Mouse (Mus musculus) CH12.LX (cell line): Measurements from ENCODE around the gene Hist1h2bg.

Experiments
- CHD2 ChIP-seq: IDR thresholded peaks from 2 replicates; pipeline ENCODE4 v1.6.1; 2011; ENCODE audit warnings: low read length, improper control_type of control experiment
- CTCF ChIP-seq, 2 experiments: IDR thresholded peaks in 1 of 2; conservative IDR thresholded peaks in 1 of 2; 2 replicates each; pipeline ENCODE4 v1.5.1; 2011 to 2012; ENCODE audit warnings: low read depth in 2 of 2, low read length in 2 of 2, improper control_type of control experiment in 1 of 2, inconsistent platforms in 1 of 2, mild to moderate bottlenecking in 1 of 2, moderate library complexity in 1 of 2
- EP300 ChIP-seq: IDR thresholded peaks from 2 replicates; pipeline ENCODE4 v1.6.1; 2011; ENCODE audit warnings: low read length, improper control_type of control experiment
- GABPA ChIP-seq: IDR thresholded peaks from 2 replicates; pipeline ENCODE4 v1.6.1; 2012; ENCODE audit warnings: low read depth, low read length, improper control_type of control experiment, inconsistent platforms; ENCODE audit not compliant: insufficient replicate concordance
- MEF2A ChIP-seq: IDR thresholded peaks from 2 replicates; pipeline ENCODE4 v1.6.1; 2014; ENCODE audit warnings: low read depth, mild to moderate bottlenecking, inconsistent platforms, low read length, improper control_type of control experiment, borderline replicate concordance
- MYC ChIP-seq: IDR thresholded peaks from 2 replicates; pipeline ENCODE4 v1.6.1; 2011; ENCODE audit warnings: low read depth, mild to moderate bottlenecking, improper control_type of control experiment, low read length
- PAX5 ChIP-seq: IDR thresholded peaks from 2 replicates; pipeline ENCODE4 v1.6.1; 2012; ENCODE audit warnings: low read length, inconsistent platforms, mixed read lengths
- POLR2AphosphoS2 ChIP-seq: IDR thresholded peaks from 2 replicates; pipeline ENCODE4 v1.6.1; 2011; ENCODE audit warnings: low read depth, low read length, improper control_type of control experiment
- USF1 ChIP-seq: IDR thresholded peaks from 2 replicates; pipeline ENCODE4 v1.6.1; 2014; ENCODE audit warnings: low read depth, mild to moderate bottlenecking, inconsistent platforms, low read length, improper control_type of control experiment
- ZMIZ1 ChIP-seq: IDR thresholded peaks from 2 replicates; pipeline ENCODE4 v1.6.1; 2012; ENCODE audit warnings: low read depth, mild to moderate bottlenecking, inconsistent platforms, low read length, improper control_type of control experiment
- ZNF384 ChIP-seq: IDR thresholded peaks from 2 replicates; pipeline ENCODE4 v1.6.1; 2012; ENCODE audit warnings: low read depth, low read length, improper control_type of control experiment, inconsistent platforms

- TF ChIP-seq CTCF (conservative IDR thresholded peaks at IDR 0.05 in 1 of 2, IDR thresholded peaks at IDR 0.05 in 1 of 2; ENCODE audit: low read depth in 2 of 2, low read length in 2 of 2) (no peak), CHD2 (no peak), POLR2AphosphoS2 (no peak), MEF2A (no peak), EP300 (no peak), PAX5 (no peak), ZNF384 (no peak), GABPA (no peak), ZMIZ1 (no peak), USF1 (no peak), MYC (no peak)
Observed at GRCm38 (mm10) chr13:23611638-23612037, 40.4 kb downstream of the Hist1h2bg start.
